Mouse (Mus musculus): ENCODE measurements around the gene Hmcn1. TPM values are rescaled to one million over a fixed set of nuclear protein-coding genes. Genes with fewer than 3 reads are reported as not detected.

Hmcn1 gene
- polyA plus RNA-seq, 1 experiment: 0.12 TPM

DNA sequence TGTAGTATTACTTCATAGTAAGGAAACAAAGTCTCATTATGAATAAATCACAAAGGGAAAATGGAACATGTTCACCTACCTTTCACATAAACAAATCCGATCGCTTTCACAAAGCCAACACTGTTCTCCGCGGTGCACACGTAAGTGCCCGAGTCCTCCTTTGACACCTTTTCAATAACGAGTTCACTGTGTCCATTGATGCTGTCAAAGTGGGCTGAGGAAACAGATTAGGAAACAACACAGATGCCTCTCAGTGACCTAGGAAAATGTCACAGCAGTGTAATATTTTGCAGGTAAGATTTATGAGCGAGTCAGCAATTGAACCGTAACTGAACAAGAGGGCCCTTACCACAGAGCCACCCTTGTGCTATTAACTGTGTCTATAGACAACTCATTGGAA lies 382.7 kb downstream of the Hmcn1 start:
- no peaks in the 10 kb centered on the region for H3K79me2 ChIP-seq (ENCODE audit: control insufficient read depth, insufficient read depth)
- H3K4me2 ChIP-seq (ENCODE audit: low read depth): no peak overlapping the region
- TF ChIP-seq MAX (IDR thresholded peaks at IDR 0.05; ENCODE audit: low read depth): no peak
- no peak for TF ChIP-seq MYOG (IDR thresholded peaks at IDR 0.05; ENCODE audit: control insufficient read depth in 1 of 3, insufficient read depth in 1 of 3, insufficient read length in 2 of 3, low read depth in 2 of 3)
- H3K4me3 ChIP-seq: no peak overlapping the region
- H3K36me3 ChIP-seq (ENCODE audit: control insufficient read depth, insufficient read depth): no peaks in the 10 kb centered on the region
- no peak overlapping the region for H3ac ChIP-seq (ENCODE audit: control insufficient read depth, insufficient read length)
- no peaks in the 10 kb centered on the region for H3K27me3 ChIP-seq (ENCODE audit: control insufficient read depth, insufficient read depth, insufficient read length)

DNA sequence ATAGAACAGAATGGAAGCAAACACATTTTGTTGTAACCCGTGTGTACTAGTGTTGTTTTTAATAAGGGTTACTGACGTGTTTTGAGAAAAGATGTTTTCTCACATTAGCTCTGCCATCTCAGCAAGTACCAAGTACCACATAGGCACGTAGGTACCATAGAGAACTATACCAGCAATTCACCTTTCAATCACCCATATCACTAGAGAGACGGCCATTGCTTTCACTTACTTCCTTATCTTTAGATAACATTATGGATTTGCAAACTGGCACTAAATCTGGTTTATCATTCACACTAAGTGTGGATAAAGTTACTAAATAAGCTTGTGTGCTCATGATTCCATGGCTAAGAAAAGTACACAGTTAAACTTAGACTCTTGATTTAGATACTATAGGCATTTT lies 387.1 kb downstream of the Hmcn1 start:
- no peak for TF ChIP-seq REST (IDR thresholded peaks at IDR 0.05; ENCODE audit: insufficient read depth, insufficient read length)
- no peak for TF ChIP-seq TCF3 (IDR thresholded peaks at IDR 0.05; ENCODE audit: insufficient read length, low read depth)
- no peak for TF ChIP-seq USF1 (IDR thresholded peaks at IDR 0.05; ENCODE audit: low read depth)
- no peak for TF ChIP-seq TCF12 (IDR thresholded peaks at IDR 0.05; ENCODE audit: insufficient read depth, poor library complexity, severe bottlenecking)
- no peak for TF ChIP-seq CEBPB (IDR thresholded peaks at IDR 0.05; ENCODE audit: insufficient read depth, poor library complexity, severe bottlenecking)
- TF ChIP-seq E2F4 (IDR thresholded peaks at IDR 0.05; ENCODE audit: insufficient read depth): no peak
- TF ChIP-seq SRF (IDR thresholded peaks at IDR 0.05; ENCODE audit: control insufficient read depth, insufficient read length, low read depth): no peak
- TF ChIP-seq POLR2A (IDR thresholded peaks at IDR 0.05; ENCODE audit: insufficient read length, low read depth): no peak
- TF ChIP-seq MAX (IDR thresholded peaks at IDR 0.05; ENCODE audit: low read depth): no peak
- no peak for TF ChIP-seq MYOD1 (IDR thresholded peaks at IDR 0.05; ENCODE audit: control insufficient read depth in 1 of 3, insufficient read length in 2 of 3, low read depth in 2 of 3)
- no peak for TF ChIP-seq MYOG (IDR thresholded peaks at IDR 0.05; ENCODE audit: control insufficient read depth in 1 of 3, insufficient read depth in 1 of 3, insufficient read length in 2 of 3, low read depth in 2 of 3)
- TF ChIP-seq POLR2AphosphoS2 (IDR thresholded peaks at IDR 0.05; ENCODE audit: insufficient read length, low read depth): no peak
- Histone ChIP-seq H3K36me3 (ENCODE audit: control insufficient read depth, insufficient read depth) (no peaks in the 10 kb centered on the region), H3K79me2 (ENCODE audit: control insufficient read depth, insufficient read depth) (no peaks in the 10 kb centered on the region), H3ac (ENCODE audit: control insufficient read depth, insufficient read length) (no peak overlapping the region), H3K4me3 (no peak overlapping the region), H3K4me2 (ENCODE audit: low read depth) (no peak overlapping the region), H3K27me3 (ENCODE audit: control insufficient read depth, insufficient read depth, insufficient read length) (peaks cover 5% of the 10 kb centered on the region)

DNA sequence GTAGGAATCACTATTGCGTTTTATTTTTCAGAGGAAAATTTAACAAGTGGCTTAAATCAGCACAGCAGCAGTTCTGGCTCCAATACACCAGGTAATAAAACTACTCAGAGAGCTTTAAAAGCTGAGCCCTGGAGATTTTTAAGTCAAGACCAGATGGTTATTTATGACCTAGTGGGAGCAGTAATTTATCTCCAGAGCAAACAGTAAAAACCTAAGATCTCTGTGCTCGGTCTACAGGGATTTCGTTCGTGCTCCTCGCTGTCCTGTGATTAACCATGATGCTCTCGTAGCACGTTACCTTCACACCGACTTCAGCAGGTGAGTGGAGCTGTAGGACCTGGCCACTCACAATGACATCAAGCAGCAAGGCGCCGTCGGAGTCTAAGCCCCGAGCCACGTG lies 399.6 kb downstream of the Hmcn1 start:
- Histone ChIP-seq H3K4me2 (ENCODE audit: low read depth) (no peak overlapping the region), H3K4me3 (no peak overlapping the region)

DNA sequence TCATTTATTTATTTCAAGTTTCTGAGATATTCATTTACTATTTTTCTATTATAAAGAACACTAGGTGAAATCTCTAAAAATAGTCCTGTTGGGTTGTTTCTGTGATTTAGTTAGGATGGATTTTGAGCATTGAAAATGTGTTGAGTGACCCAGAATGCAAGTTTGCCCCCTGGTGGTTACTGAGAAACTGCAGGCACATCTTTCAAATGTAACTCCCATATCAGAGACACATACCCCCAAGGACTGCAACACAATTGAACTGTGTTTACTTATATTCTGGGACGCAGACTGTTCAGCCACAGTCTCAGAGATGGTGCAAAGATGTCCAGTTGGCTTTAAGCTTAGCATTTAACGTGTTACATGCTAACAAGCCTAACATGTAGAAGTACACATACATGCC lies 402.0 kb downstream of the Hmcn1 start:
- Histone ChIP-seq H3ac (ENCODE audit: control insufficient read depth, insufficient read length) (no peak overlapping the region), H3K4me3 (no peak overlapping the region), H3K79me2 (ENCODE audit: control insufficient read depth, insufficient read depth) (no peaks in the 10 kb centered on the region), H3K4me2 (ENCODE audit: low read depth) (no peak overlapping the region), H3K27me3 (ENCODE audit: control insufficient read depth, insufficient read depth, insufficient read length) (no peaks in the 10 kb centered on the region), H3K36me3 (ENCODE audit: control insufficient read depth, insufficient read depth) (no peaks in the 10 kb centered on the region)
- TF ChIP-seq REST (IDR thresholded peaks at IDR 0.05; ENCODE audit: insufficient read depth, insufficient read length) (no peak), MYOD1 (IDR thresholded peaks at IDR 0.05; ENCODE audit: control insufficient read depth in 1 of 3, insufficient read length in 2 of 3, low read depth in 2 of 3) (no peak), POLR2AphosphoS2 (IDR thresholded peaks at IDR 0.05; ENCODE audit: insufficient read length, low read depth) (no peak), TCF3 (IDR thresholded peaks at IDR 0.05; ENCODE audit: insufficient read length, low read depth) (no peak), POLR2A (IDR thresholded peaks at IDR 0.05; ENCODE audit: insufficient read length, low read depth) (no peak), MYOG (IDR thresholded peaks at IDR 0.05; ENCODE audit: control insufficient read depth in 1 of 3, insufficient read depth in 1 of 3, insufficient read length in 2 of 3, low read depth in 2 of 3) (no peak), CEBPB (IDR thresholded peaks at IDR 0.05; ENCODE audit: insufficient read depth, poor library complexity, severe bottlenecking) (no peak), MAX (IDR thresholded peaks at IDR 0.05; ENCODE audit: low read depth) (no peak), E2F4 (IDR thresholded peaks at IDR 0.05; ENCODE audit: insufficient read depth) (no peak), TCF12 (IDR thresholded peaks at IDR 0.05; ENCODE audit: insufficient read depth, poor library complexity, severe bottlenecking) (no peak)

More for the DNA sequence above, 399.6 kb downstream of the Hmcn1 start:
- H3K36me3 ChIP-seq (ENCODE audit: control insufficient read depth, insufficient read depth): no peaks in the 10 kb centered on the region
- no peaks in the 10 kb centered on the region for H3K79me2 ChIP-seq (ENCODE audit: control insufficient read depth, insufficient read depth)
- H3K27me3 ChIP-seq (ENCODE audit: control insufficient read depth, insufficient read depth, insufficient read length): no peaks in the 10 kb centered on the region
- no peak overlapping the region for H3ac ChIP-seq (ENCODE audit: control insufficient read depth, insufficient read length)
- TF ChIP-seq TCF12 (IDR thresholded peaks at IDR 0.05; ENCODE audit: insufficient read depth, poor library complexity, severe bottlenecking): no peak
- no peak for TF ChIP-seq E2F4 (IDR thresholded peaks at IDR 0.05; ENCODE audit: insufficient read depth)
- TF ChIP-seq MYOD1 (IDR thresholded peaks at IDR 0.05; ENCODE audit: control insufficient read depth in 1 of 3, insufficient read length in 2 of 3, low read depth in 2 of 3): no peak
- TF ChIP-seq SRF (IDR thresholded peaks at IDR 0.05; ENCODE audit: control insufficient read depth, insufficient read length, low read depth): no peak
- TF ChIP-seq USF1 (IDR thresholded peaks at IDR 0.05; ENCODE audit: low read depth): no peak
- no peak for TF ChIP-seq POLR2A (IDR thresholded peaks at IDR 0.05; ENCODE audit: insufficient read length, low read depth)
- TF ChIP-seq MAX (IDR thresholded peaks at IDR 0.05; ENCODE audit: low read depth): no peak
- TF ChIP-seq CEBPB (IDR thresholded peaks at IDR 0.05; ENCODE audit: insufficient read depth, poor library complexity, severe bottlenecking): no peak
- no peak for TF ChIP-seq REST (IDR thresholded peaks at IDR 0.05; ENCODE audit: insufficient read depth, insufficient read length)
- TF ChIP-seq MYOG (IDR thresholded peaks at IDR 0.05; ENCODE audit: control insufficient read depth in 1 of 3, insufficient read depth in 1 of 3, insufficient read length in 2 of 3, low read depth in 2 of 3): no peak
- TF ChIP-seq TCF3 (IDR thresholded peaks at IDR 0.05; ENCODE audit: insufficient read length, low read depth): no peak
- TF ChIP-seq POLR2AphosphoS2 (IDR thresholded peaks at IDR 0.05; ENCODE audit: insufficient read length, low read depth): no peak

DNA sequence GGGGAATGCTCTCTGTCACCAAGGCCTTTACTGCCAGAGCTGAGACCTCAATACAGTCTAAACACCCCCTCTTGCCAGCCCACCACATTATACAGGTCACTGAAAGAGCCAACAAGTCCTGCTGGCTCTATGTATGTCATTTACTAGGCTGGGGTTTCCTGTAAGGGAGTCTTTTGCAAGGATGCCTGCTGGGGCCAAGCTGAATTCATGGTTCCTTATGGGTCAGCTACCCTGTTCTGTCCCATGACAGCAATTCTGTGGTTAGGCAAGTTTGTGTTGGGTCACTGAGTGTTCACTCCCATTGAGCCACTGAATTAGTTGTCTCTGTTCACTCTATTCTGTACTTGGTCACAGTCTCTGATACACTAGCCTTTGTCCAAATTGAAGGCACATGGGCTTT lies 405.8 kb downstream of the Hmcn1 start:
- H3K36me3 ChIP-seq (ENCODE audit: control insufficient read depth, insufficient read depth): no peaks in the 10 kb centered on the region
- no peak overlapping the region for H3K4me3 ChIP-seq
- no peak overlapping the region for H3ac ChIP-seq (ENCODE audit: control insufficient read depth, insufficient read length)
- no peak overlapping the region for H3K4me2 ChIP-seq (ENCODE audit: low read depth)
- H3K27me3 ChIP-seq (ENCODE audit: control insufficient read depth, insufficient read depth, insufficient read length): no peaks in the 10 kb centered on the region
- no peak for TF ChIP-seq USF1 (IDR thresholded peaks at IDR 0.05; ENCODE audit: low read depth)
- no peak for TF ChIP-seq REST (IDR thresholded peaks at IDR 0.05; ENCODE audit: insufficient read depth, insufficient read length)
- no peak for TF ChIP-seq MYOG (IDR thresholded peaks at IDR 0.05; ENCODE audit: control insufficient read depth in 1 of 3, insufficient read depth in 1 of 3, insufficient read length in 2 of 3, low read depth in 2 of 3)
- TF ChIP-seq CEBPB (IDR thresholded peaks at IDR 0.05; ENCODE audit: insufficient read depth, poor library complexity, severe bottlenecking): no peak
- no peak for TF ChIP-seq SRF (IDR thresholded peaks at IDR 0.05; ENCODE audit: control insufficient read depth, insufficient read length, low read depth)
- no peak for TF ChIP-seq POLR2AphosphoS2 (IDR thresholded peaks at IDR 0.05; ENCODE audit: insufficient read length, low read depth)
- TF ChIP-seq TCF3 (IDR thresholded peaks at IDR 0.05; ENCODE audit: insufficient read length, low read depth): no peak
- TF ChIP-seq POLR2A (IDR thresholded peaks at IDR 0.05; ENCODE audit: insufficient read length, low read depth): no peak
- TF ChIP-seq MYOD1 (IDR thresholded peaks at IDR 0.05; ENCODE audit: control insufficient read depth in 1 of 3, insufficient read length in 2 of 3, low read depth in 2 of 3): no peak
- TF ChIP-seq TCF12 (IDR thresholded peaks at IDR 0.05; ENCODE audit: insufficient read depth, poor library complexity, severe bottlenecking): no peak
- no peak for TF ChIP-seq E2F4 (IDR thresholded peaks at IDR 0.05; ENCODE audit: insufficient read depth)
- TF ChIP-seq MAX (IDR thresholded peaks at IDR 0.05; ENCODE audit: low read depth): no peak
- H3K79me2 ChIP-seq (ENCODE audit: control insufficient read depth, insufficient read depth): no peaks in the 10 kb centered on the region

All from myocyte (in vitro differentiated cells).